In the genomic region with DNA sequence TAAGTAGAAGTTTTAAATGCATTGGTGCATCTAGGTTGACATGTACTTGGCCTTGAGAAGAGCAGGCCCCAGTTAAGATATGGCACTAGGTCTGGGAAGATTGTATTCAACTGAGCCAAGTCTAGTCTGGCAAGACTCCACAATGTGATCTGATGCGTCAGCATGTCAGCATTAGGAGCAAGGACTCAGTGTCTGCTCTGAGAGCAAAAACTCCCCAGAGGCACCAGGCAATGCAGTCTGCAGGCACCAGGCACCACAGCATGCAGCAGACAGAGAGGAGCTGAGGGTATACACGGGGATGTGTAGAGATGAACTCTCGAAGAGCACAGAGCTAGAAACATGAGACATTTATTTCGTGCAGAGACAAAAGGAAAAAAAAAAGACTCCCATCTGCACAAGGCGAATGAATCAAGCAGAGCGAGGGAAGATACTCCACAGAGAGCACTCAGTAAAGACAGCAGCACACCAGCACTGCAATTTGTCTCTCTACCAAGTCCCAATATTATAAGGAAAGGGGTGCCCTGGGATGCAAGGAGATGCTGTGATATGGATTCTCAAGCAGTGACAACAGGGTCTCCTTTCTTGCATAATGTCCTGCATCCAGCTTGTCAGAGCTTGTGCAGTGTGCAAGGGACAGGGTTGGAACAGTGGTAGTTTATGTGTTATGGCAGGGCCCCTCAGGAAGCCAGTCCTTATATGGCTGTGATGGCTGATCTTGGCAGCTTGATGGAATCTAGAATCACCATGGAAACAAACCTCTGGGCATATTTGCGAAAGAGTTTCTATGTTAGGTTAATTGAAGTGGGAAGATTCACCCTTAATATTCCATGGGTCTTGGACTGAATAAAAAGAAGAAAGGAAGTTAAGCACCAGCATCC, we compare ENCODE assay signal across 10 mouse cellular contexts. TPM values are rescaled to one million over a fixed set of nuclear protein-coding genes. Genes with fewer than 3 reads are reported as not detected.
A peak's percentile ranks its signal among the peaks of the same experiment; 100 is the strongest.
DNase-seq lines count a peak whose midpoint lies in the region; ATAC-seq and TF ChIP-seq lines count a peak whose summit lies in the region.
"Had no signal": no experiment of that assay in that cellular context is flagged by ENCODE, and none has a peak within 500 bp of the region (broad histone marks: within the 10 kb centered on the region; RNA-seq: fewer than 3 reads in every experiment).

No protein-coding gene starts in this region.

- H3K4me2 ChIP-seq in kidney, embryonic 15.5 days: no peak overlapping the region
- H3K4me2 ChIP-seq in hindbrain, postnatal 0 days (ENCODE audit: low read depth, low read length): no peak overlapping the region

- H3K9ac ChIP-seq in kidney, embryonic 15.5 days: no peak overlapping the region
- no peak overlapping the region for H3K9ac ChIP-seq in hindbrain, postnatal 0 days (replicated peaks; ENCODE audit: low read length)

- peak; percentile 6 for DNase-seq in kidney, adult 11 months
- peak; percentile 55 for DNase-seq in Muller cell, postnatal 12 days (ENCODE audit: inconsistent ontology term)
- DNase-seq in adrenal gland, postnatal 10 days: peak; percentile 45
- peak; percentile 43 for DNase-seq in hindbrain, postnatal 0 days (ENCODE audit: low spot score)
- DNase-seq in retina, embryonic 14.5 days (ENCODE audit: low spot score): no peak
- DNase-seq in thymus, postnatal 0 days (ENCODE audit: low spot score): no peak
- DNase-seq in natural killer cell, adult 2 months (ENCODE audit: low spot score in 2 of 2): no peak

- H3K27ac ChIP-seq in kidney, embryonic 15.5 days: no peak overlapping the region
- H3K27ac ChIP-seq in hindbrain, postnatal 0 days: peak overlapping the region; percentile 45; the same call in 1 of the 2 replicates
- H3K27ac ChIP-seq: layer of hippocampus, adult 2 months had no signal

- no peaks in the 10 kb centered on the region for H3K36me3 ChIP-seq in kidney, embryonic 15.5 days
- no peaks in the 10 kb centered on the region for H3K36me3 ChIP-seq in hindbrain, postnatal 0 days (ENCODE audit: insufficient read depth, low read length)

- no peaks in the 10 kb centered on the region for H3K4me1 ChIP-seq in kidney, embryonic 15.5 days
- no peaks in the 10 kb centered on the region for H3K4me1 ChIP-seq in hindbrain, postnatal 0 days (ENCODE audit: insufficient read depth, low read length)

- no peaks in the 10 kb centered on the region for H3K9me3 ChIP-seq in kidney, embryonic 15.5 days (replicated peaks)
- no peaks in the 10 kb centered on the region for H3K9me3 ChIP-seq in hindbrain, postnatal 0 days (ENCODE audit: low read length)

- ATAC-seq in kidney, embryonic 15.5 days (replicated peaks; ENCODE audit: low FRiP score): no peak
- ATAC-seq in hindbrain, postnatal 0 days: peak; percentile 74

- 58% methylated on average over 7 of the region's 7 CpGs for WGBS in kidney, embryonic 15.5 days
- 47% methylated on average over 7 of the region's 7 CpGs for WGBS in hindbrain, postnatal 0 days

- no peak for TF ChIP-seq CTCF in hindbrain, postnatal 0 days (IDR thresholded peaks at IDR 0.05; ENCODE audit: low read depth)

- H3K27me3 ChIP-seq in kidney, embryonic 15.5 days: no peaks in the 10 kb centered on the region
- H3K27me3 ChIP-seq in hindbrain, postnatal 0 days (ENCODE audit: insufficient read depth, low read length): no peaks in the 10 kb centered on the region

- no peak overlapping the region for H3K4me3 ChIP-seq in kidney, embryonic 15.5 days (replicated peaks)
- no peak overlapping the region for H3K4me3 ChIP-seq in hindbrain, postnatal 0 days (ENCODE audit: low read length)
- H3K4me3 ChIP-seq: layer of hippocampus, adult 2 months; megakaryocyte, embryonic 14.5 days had no signal

RNA-seq across cellular contexts. Expression of gene Tbl1x, which starts 22.7 kb away (rescaled TPM):
- 73.8 and 76.1 TPM in 2 replicates for polyA plus RNA-seq in kidney, embryonic 15.5 days (2015; fragmentation: Nextera tagmentation; extraction: Ambion mirVana)
- total RNA-seq in adrenal gland, postnatal 10 days (2021): 10 to 100 TPM; 57.3 to 59.6 TPM
- 42.7 and 46.7 TPM in 2 replicates for total RNA-seq in hindbrain, postnatal 0 days (2014; rRNA removed)
- polyA plus RNA-seq in hindbrain, postnatal 0 days (2015; fragmentation: Nextera tagmentation; extraction: Ambion mirVana): 32.6 and 33.4 TPM in 2 replicates
- polyA plus RNA-seq in thymus, postnatal 0 days (2015; fragmentation: Nextera tagmentation; extraction: Ambion mirVana): 42.5 and 46.1 TPM in 2 replicates

Comparison
In these comparisons a context has a peak if more than half of its experiments do, and no peak if none do; other contexts are left out.
1. DNase-seq: peak in kidney, adult 11 months (single experiment), Muller cell, postnatal 12 days (single experiment), adrenal gland, postnatal 10 days (single experiment) and hindbrain, postnatal 0 days (single experiment); none in retina, embryonic 14.5 days (single experiment), thymus, postnatal 0 days (single experiment) and natural killer cell, adult 2 months (0 of 2).